Mouse (Mus musculus) embryonic facial prominence, embryonic 14.5 days (tissue): ENCODE results near the gene Pnmal1. TPM values are rescaled to one million over a fixed set of nuclear protein-coding genes. Genes with fewer than 3 reads are reported as not detected.

Experiments
- ATAC-seq: fragments of 200-750 bp; cut with Nextera tagmentation; 2 replicates; pipeline ENCODE4 v1.8.0; 2017; ENCODE audit warnings: low read depth, moderate number of reproducible peaks, moderate TSS enrichment
- DNase-seq: peaks from one replicate; pipeline ENCODE4 v3.0.0-alpha.2; 2015; ENCODE audit warnings: low spot score
- H3K27ac ChIP-seq: fragments of 300-500 bp; sonication (generic); replicated peaks from 2 replicates; pipeline ENCODE4 v1.5.1; 2014; ENCODE audit warnings: low read depth, mild to moderate bottlenecking, low read length, moderate library complexity
- H3K27me3 ChIP-seq: fragments of 300-500 bp; sonication (generic); replicated peaks from 2 replicates; pipeline ENCODE4 v1.6.1; 2014; ENCODE audit warnings: low read length; ENCODE audit not compliant: control insufficient read depth, insufficient read depth
- H3K36me3 ChIP-seq: fragments of 300-500 bp; sonication (generic); 2 replicates; pipeline ENCODE4 v1.6.1; 2014; ENCODE audit warnings: low read length, mixed read lengths; ENCODE audit not compliant: control insufficient read depth, insufficient read depth
- H3K4me1 ChIP-seq: fragments of 300-500 bp; sonication (generic); 2 replicates; pipeline ENCODE4 v1.6.1; 2014; ENCODE audit warnings: antibody characterized with exemption, low read length; ENCODE audit not compliant: control insufficient read depth, insufficient read depth
- H3K4me2 ChIP-seq: fragments of 300-500 bp; sonication (generic); 2 replicates; pipeline ENCODE4 v1.6.1; 2014; ENCODE audit warnings: low read depth, mild to moderate bottlenecking, low read length, moderate library complexity, mixed read lengths
- H3K4me3 ChIP-seq: fragments of 300-500 bp; sonication (generic); 2 replicates; pipeline ENCODE4 v1.5.1; 2014; ENCODE audit warnings: low read depth, mild to moderate bottlenecking, low read length
- H3K9ac ChIP-seq: fragments of 300-500 bp; sonication (generic); 2 replicates; pipeline ENCODE4 v1.6.1; 2014; ENCODE audit warnings: low read depth, mild to moderate bottlenecking, low read length, moderate library complexity, mixed read lengths
- H3K9me3 ChIP-seq: fragments of 300-500 bp; sonication (generic); 2 replicates; pipeline ENCODE4 v1.6.1; 2016; ENCODE audit warnings: low read length; ENCODE audit not compliant: control insufficient read depth
- WGBS: fragments of 180-500 bp; shearing (Covaris S2); extraction: QIAGEN DNeasy Blood & Tissue Kit; methylation state at CpG from one replicate; pipeline ENCODE4 v1.1.7; 2014; 5-methylcytosine and 5-hydroxymethylcytosine counted together
- polyA plus RNA-seq: library from polyadenylated mRNA; unstranded; fragments of >200 nt; fragmentation: Nextera tagmentation; extraction: Ambion mirVana; gene quantifications from 2 replicates; pipeline ENCODE4 v1.2.1, GENCODE M21; 2014

Gene Pnmal1
- polyA plus RNA-seq, 1 experiment from 2014 or later = 2.1 TPM

- WGBS = 91% methylated on average over 16 of the region's 16 CpGs
- H3K4me1 ChIP-seq = no peaks in the 10 kb centered on the region
- no peaks in the 10 kb centered on the region for H3K9me3 ChIP-seq
- H3K36me3 ChIP-seq = peaks cover 98% of the 10 kb centered on the region
- H3K27me3 ChIP-seq = no peaks in the 10 kb centered on the region
- H3K4me2 ChIP-seq = no peak overlapping the region
- no peak overlapping the region for H3K4me3 ChIP-seq
- no peak for ATAC-seq
- no peak overlapping the region for H3K27ac ChIP-seq
- H3K9ac ChIP-seq = no peak overlapping the region
- DNase-seq = no peak
Measured at GRCm38 (mm10) chr7:17009326-17010009, 50.0 kb downstream of the Pnmal1 start.

DNA sequence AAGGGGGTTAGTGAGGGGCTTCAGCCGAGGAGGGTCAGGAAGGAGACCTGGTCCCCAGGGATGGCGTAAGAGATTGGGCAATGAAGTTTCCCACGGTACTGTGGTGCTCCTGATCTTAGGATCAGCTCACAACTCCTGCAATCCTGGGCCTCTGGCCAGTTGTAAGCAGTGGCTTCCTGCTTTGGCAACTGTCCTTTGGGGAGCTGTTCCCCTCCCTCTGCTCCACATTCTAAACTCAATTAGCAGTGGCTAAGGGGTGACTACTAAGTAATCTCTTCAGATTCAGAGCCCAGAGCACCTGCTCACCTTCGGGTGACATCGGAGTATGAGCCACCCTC lies 50.5 kb downstream of the Pnmal1 start:
- no peak overlapping the region for H3K27ac ChIP-seq
- H3K4me1 ChIP-seq = no peaks in the 10 kb centered on the region
- ATAC-seq (no peak), DNase-seq (no peak)
- WGBS = 86% methylated on average over 5 of the region's 5 CpGs
- H3K4me2 ChIP-seq = no peak overlapping the region
- H3K36me3 ChIP-seq = peaks cover 98% of the 10 kb centered on the region
- no peaks in the 10 kb centered on the region for H3K27me3 ChIP-seq
- H3K9ac ChIP-seq = no peak overlapping the region
- no peaks in the 10 kb centered on the region for H3K9me3 ChIP-seq
- no peak overlapping the region for H3K4me3 ChIP-seq

GRCm38 (mm10) chr7:17011909-17012590 lies 52.6 kb downstream of the Pnmal1 start:
- Histone ChIP-seq H3K27ac (no peak overlapping the region), H3K36me3 (peaks cover 95% of the 10 kb centered on the region), H3K27me3 (no peaks in the 10 kb centered on the region), H3K9me3 (no peaks in the 10 kb centered on the region), H3K4me2 (no peak overlapping the region), H3K4me3 (no peak overlapping the region), H3K4me1 (0 out of 2 replicates have a peak, but pooled peaks cover under 1% of the 10 kb centered on the region), H3K9ac (no peak overlapping the region)
- DNase-seq = no peak
- ATAC-seq = no peak
- WGBS = 92% methylated on average over 7 of the region's 7 CpGs

Other genes starting within 250 kb of the Pnmal1 start
- not detected in 2 replicates for gene Ceacam9, start 237.8 kb upstream of the Pnmal1 start, polyA plus RNA-seq
- 278 and 286 TPM in 2 replicates for gene Ap2s1, start 221.3 kb upstream of the Pnmal1 start, polyA plus RNA-seq
- 26.5 and 27.5 TPM in 2 replicates for gene Slc1a5, start 178.3 kb upstream of the Pnmal1 start, polyA plus RNA-seq
- 97.4 and 107 TPM in 2 replicates for gene Strn4, start 143.8 kb upstream of the Pnmal1 start, polyA plus RNA-seq
- 28.2 and 28.6 TPM in 2 replicates for gene Fkrp, start 142.9 kb upstream of the Pnmal1 start, polyA plus RNA-seq
- 14.4 and 16.5 TPM in 2 replicates for gene Prkd2, start 116.8 kb upstream of the Pnmal1 start, polyA plus RNA-seq
- gene Dact3, start 84.4 kb upstream of the Pnmal1 start, polyA plus RNA-seq = 7.2 and 7.6 TPM in 2 replicates
- gene Gng8, start 67.9 kb upstream of the Pnmal1 start, polyA plus RNA-seq = 27.0 and 29.1 TPM in 2 replicates
- gene Ptgir, start 53.2 kb upstream of the Pnmal1 start, polyA plus RNA-seq = 1.8 and 1.9 TPM in 2 replicates
- 164 and 189 TPM in 2 replicates for gene Calm3, start 35.6 kb upstream of the Pnmal1 start, polyA plus RNA-seq
- gene Pnmal2, start 15.0 kb upstream of the Pnmal1 start, polyA plus RNA-seq = 20.9 and 21.9 TPM in 2 replicates
- 0.24 and 0.38 TPM in 2 replicates for gene Gm42372, start 23.4 kb downstream of the Pnmal1 start, polyA plus RNA-seq
- gene Ccdc8, start 33.0 kb downstream of the Pnmal1 start, polyA plus RNA-seq = 24.7 and 26.0 TPM in 2 replicates
- gene Ppp5c, start 68.2 kb downstream of the Pnmal1 start, polyA plus RNA-seq = 99.0 and 107 TPM in 2 replicates
- 26.1 and 34.8 TPM in 2 replicates for gene Hif3a, start 102.7 kb downstream of the Pnmal1 start, polyA plus RNA-seq
- gene Psg16, start 114.4 kb downstream of the Pnmal1 start, polyA plus RNA-seq = 0.11 and 0.16 TPM in 2 replicates
- gene Ceacam3, start 190.6 kb downstream of the Pnmal1 start, polyA plus RNA-seq = 0.08 TPM in 1 of 2 replicates, not detected in the other
- not detected in 2 replicates for gene Psg29, start 243.8 kb downstream of the Pnmal1 start, polyA plus RNA-seq